Comparison of ENCODE assay signal across 7 mouse cellular contexts in genomic region chr6:113195596-113195992, GRCm38 (mm10). TPM values are rescaled to one million over a fixed set of nuclear protein-coding genes. Genes with fewer than 3 reads are reported as not detected.
DNase-seq lines count a peak whose midpoint lies in the region; ATAC-seq lines count a peak whose summit lies in the region.

No protein-coding gene starts in this region.

- H3K27me3 ChIP-seq in lung, embryonic 15.5 days, result peaks cover 42% of the 10 kb centered on the region
- H3K27me3 ChIP-seq in embryonic facial prominence, embryonic 14.5 days (replicated peaks; ENCODE audit: control insufficient read depth, insufficient read depth, low read length), result peaks cover 35% of the 10 kb centered on the region
- H3K27me3 ChIP-seq in intestine, embryonic 16.5 days (replicated peaks; ENCODE audit: control insufficient read depth, insufficient read depth, low read length), result peaks cover 29% of the 10 kb centered on the region

- no peak overlapping the region for H3K27ac ChIP-seq in lung, embryonic 15.5 days
- H3K27ac ChIP-seq in embryonic facial prominence, embryonic 14.5 days (replicated peaks; ENCODE audit: low read depth, low read length), result no peak overlapping the region
- H3K27ac ChIP-seq in intestine, embryonic 16.5 days (ENCODE audit: low read length), result no peak overlapping the region

- ATAC-seq in lung, embryonic 15.5 days (ENCODE audit: borderline replicate concordance, extremely low read depth, low FRiP score, low TSS enrichment), result no peak
- no peak for ATAC-seq in embryonic facial prominence, embryonic 14.5 days (ENCODE audit: low read depth)
- ATAC-seq in intestine, embryonic 16.5 days, result no peak

- peak overlapping the region; percentile 48; the same call in 1 of the 2 replicates for H3K4me3 ChIP-seq in lung, embryonic 15.5 days
- peak overlapping the region; percentile 47 for H3K4me3 ChIP-seq in embryonic facial prominence, embryonic 14.5 days (ENCODE audit: low read depth, low read length)
- H3K4me3 ChIP-seq in intestine, embryonic 16.5 days (ENCODE audit: low read length), result peak overlapping the region; percentile 50; the same call in 1 of the 2 replicates

- H3K9ac ChIP-seq in lung, embryonic 15.5 days, result no peak overlapping the region
- H3K9ac ChIP-seq in embryonic facial prominence, embryonic 14.5 days (ENCODE audit: low read depth, low read length), result no peak overlapping the region
- H3K9ac ChIP-seq in intestine, embryonic 16.5 days (ENCODE audit: low read depth, low read length), result peak overlapping the region; percentile 40; the same call in 1 of the 2 replicates

- no peak for DNase-seq in lung, postnatal 10 days
- no peak for DNase-seq in embryonic facial prominence, embryonic 14.5 days (ENCODE audit: low spot score)
- peak; percentile 14 for DNase-seq in right cerebral cortex, postnatal 4 days
- no peak for DNase-seq in ovary, postnatal 14 days (ENCODE audit: low spot score)
- DNase-seq in thymus, adult 18-20 months, result no peak

- peaks cover 15% of the 10 kb centered on the region for H3K4me1 ChIP-seq in lung, embryonic 15.5 days
- H3K4me1 ChIP-seq in embryonic facial prominence, embryonic 14.5 days (ENCODE audit: control insufficient read depth, insufficient read depth, low read length), result peaks cover 4% of the 10 kb centered on the region
- H3K4me1 ChIP-seq in intestine, embryonic 16.5 days (ENCODE audit: control insufficient read depth, insufficient read depth, low read length), result peaks cover 11% of the 10 kb centered on the region

- H3K36me3 ChIP-seq in lung, embryonic 15.5 days, result no peaks in the 10 kb centered on the region
- no peaks in the 10 kb centered on the region for H3K36me3 ChIP-seq in embryonic facial prominence, embryonic 14.5 days (ENCODE audit: control insufficient read depth, insufficient read depth, low read length)
- no peaks in the 10 kb centered on the region for H3K36me3 ChIP-seq in intestine, embryonic 16.5 days (ENCODE audit: control insufficient read depth, insufficient read depth, low read length)

- WGBS in lung, embryonic 15.5 days, result 6% methylated on average over 9 of the region's 9 CpGs
- 14% methylated on average over 9 of the region's 9 CpGs for WGBS in embryonic facial prominence, embryonic 14.5 days
- WGBS in intestine, embryonic 16.5 days, result 16% methylated on average over 9 of the region's 9 CpGs

- H3K4me2 ChIP-seq in lung, embryonic 15.5 days, result peak overlapping the region; percentile 82
- H3K4me2 ChIP-seq in embryonic facial prominence, embryonic 14.5 days (ENCODE audit: low read depth, low read length), result peak overlapping the region; percentile 69
- H3K4me2 ChIP-seq in intestine, embryonic 16.5 days (ENCODE audit: low read depth, low read length), result peak overlapping the region; percentile 83

- H3K9me3 ChIP-seq in lung, embryonic 15.5 days, result no peaks in the 10 kb centered on the region
- H3K9me3 ChIP-seq in embryonic facial prominence, embryonic 14.5 days (ENCODE audit: control insufficient read depth, low read length), result no peaks in the 10 kb centered on the region
- H3K9me3 ChIP-seq in intestine, embryonic 16.5 days (ENCODE audit: control insufficient read depth, low read length), result no peaks in the 10 kb centered on the region

RNA-seq across cellular contexts. Expression of gene Lhfpl4, which starts 0.4 kb away (rescaled TPM):
- polyA plus RNA-seq in lung, embryonic 15.5 days (2015; fragmentation: Nextera tagmentation; extraction: Ambion mirVana), result 0.87 and 1.1 TPM in 2 replicates
- 1.2 TPM in 2 replicates for polyA plus RNA-seq in embryonic facial prominence, embryonic 14.5 days (2014; fragmentation: Nextera tagmentation; extraction: Ambion mirVana)
- 1.2 and 1.5 TPM in 2 replicates for polyA plus RNA-seq in intestine, embryonic 16.5 days (2015; fragmentation: Nextera tagmentation; extraction: Ambion mirVana)

RNA-seq across cellular contexts. Expression of gene Mtmr14, which starts 42.0 kb away (rescaled TPM):
- polyA plus RNA-seq in lung, embryonic 15.5 days (2015; fragmentation: Nextera tagmentation; extraction: Ambion mirVana), result 43.8 and 46.1 TPM in 2 replicates
- 31.6 and 33.3 TPM in 2 replicates for polyA plus RNA-seq in embryonic facial prominence, embryonic 14.5 days (2014; fragmentation: Nextera tagmentation; extraction: Ambion mirVana)
- polyA plus RNA-seq in intestine, embryonic 16.5 days (2015; fragmentation: Nextera tagmentation; extraction: Ambion mirVana), result 28.8 and 32.3 TPM in 2 replicates
